Mouse (Mus musculus): ENCODE results near the gene Kcnh2. TPM values are rescaled to one million over a fixed set of nuclear protein-coding genes. Genes with fewer than 3 reads are reported as not detected.

Kcnh2 gene
- polyA plus RNA-seq, 1 experiment, result 3.1 TPM

- H3K36me3 ChIP-seq (ENCODE audit: control insufficient read depth, insufficient read depth, low read length), result no peaks in the 10 kb centered on the region
- WGBS, result 77% methylated on average over 10 of the region's 10 CpGs
- peak overlapping the region; percentile 54 for H3K4me3 ChIP-seq (ENCODE audit: insufficient read depth, low read depth, low read length)
- no peak for DNase-seq
- H3K4me1 ChIP-seq (ENCODE audit: control insufficient read depth, insufficient read depth, low read length), result no peaks in the 10 kb centered on the region
- TF ChIP-seq POLR2A (IDR thresholded peaks at IDR 0.05; ENCODE audit: low read depth, low read length) (no peak), CTCF (conservative IDR thresholded peaks at IDR 0.05; ENCODE audit: insufficient read depth, insufficient read length, low read depth, low read length) (no peak)
- H3K27me3 ChIP-seq (replicated peaks; ENCODE audit: control insufficient read depth, insufficient read depth, low read length), result no peaks in the 10 kb centered on the region
- H3K27ac ChIP-seq (ENCODE audit: insufficient read depth, low read depth, low read length), result peak overlapping the region; percentile 68
Measured at GRCm38 (mm10) chr5:24364963-24365362, 13.6 kb upstream of the Kcnh2 start.

- Histone ChIP-seq H3K27me3 (replicated peaks; ENCODE audit: control insufficient read depth, insufficient read depth, low read length) (no peaks in the 10 kb centered on the region), H3K36me3 (ENCODE audit: control insufficient read depth, insufficient read depth, low read length) (no peaks in the 10 kb centered on the region), H3K4me1 (ENCODE audit: control insufficient read depth, insufficient read depth, low read length) (no peaks in the 10 kb centered on the region), H3K27ac (ENCODE audit: insufficient read depth, low read depth, low read length) (peak within 1 kb of the TSS; percentile 68), H3K4me3 (ENCODE audit: insufficient read depth, low read depth, low read length) (peak within 1 kb of the TSS; percentile 54)
- WGBS, result 60% methylated on average over 12 of the region's 12 CpGs
- no peak for TF ChIP-seq CTCF (conservative IDR thresholded peaks at IDR 0.05; ENCODE audit: insufficient read depth, insufficient read length, low read depth, low read length)
- no peak for TF ChIP-seq POLR2A (IDR thresholded peaks at IDR 0.05; ENCODE audit: low read depth, low read length)
- peak; percentile 75 for DNase-seq
Measured at GRCm38 (mm10) chr5:24364508-24364907, 13.1 kb upstream of the Kcnh2 start, which contains the start of gene Nos3. TSS of gene Nos3 (plus strand) at chr5:24364810.

- DNase-seq, result no peak
- no peak for TF ChIP-seq POLR2A (IDR thresholded peaks at IDR 0.05; ENCODE audit: low read depth, low read length)
- no peak for TF ChIP-seq CTCF (conservative IDR thresholded peaks at IDR 0.05; ENCODE audit: insufficient read depth, insufficient read length, low read depth, low read length)
- H3K36me3 ChIP-seq (ENCODE audit: control insufficient read depth, insufficient read depth, low read length), result no peaks in the 10 kb centered on the region
- no peaks in the 10 kb centered on the region for H3K4me1 ChIP-seq (ENCODE audit: control insufficient read depth, insufficient read depth, low read length)
- H3K27me3 ChIP-seq (replicated peaks; ENCODE audit: control insufficient read depth, insufficient read depth, low read length), result no peaks in the 10 kb centered on the region
- H3K27ac ChIP-seq (ENCODE audit: insufficient read depth, low read depth, low read length), result peak overlapping the region; percentile 5; the same call in 1 of the 2 replicates
- H3K4me3 ChIP-seq (ENCODE audit: insufficient read depth, low read depth, low read length), result no peak overlapping the region
- WGBS, result 54% methylated on average over 3 of the region's 3 CpGs
Measured at GRCm38 (mm10) chr5:24364061-24364460, 12.7 kb upstream of the Kcnh2 start.

GRCm38 (mm10) chr5:24363467-24363866, 12.1 kb upstream of the Kcnh2 start:
- DNase-seq, result no peak
- H3K36me3 ChIP-seq (ENCODE audit: control insufficient read depth, insufficient read depth, low read length), result no peaks in the 10 kb centered on the region
- no peaks in the 10 kb centered on the region for H3K27me3 ChIP-seq (replicated peaks; ENCODE audit: control insufficient read depth, insufficient read depth, low read length)
- no peaks in the 10 kb centered on the region for H3K4me1 ChIP-seq (ENCODE audit: control insufficient read depth, insufficient read depth, low read length)
- TF ChIP-seq CTCF (conservative IDR thresholded peaks at IDR 0.05; ENCODE audit: insufficient read depth, insufficient read length, low read depth, low read length) (no peak), POLR2A (IDR thresholded peaks at IDR 0.05; ENCODE audit: low read depth, low read length) (no peak)
- no peak overlapping the region for H3K4me3 ChIP-seq (ENCODE audit: insufficient read depth, low read depth, low read length)
- H3K27ac ChIP-seq (ENCODE audit: insufficient read depth, low read depth, low read length), result no peak overlapping the region
- 55% methylated on average over 2 of the region's 2 CpGs for WGBS

GRCm38 (mm10) chr5:24360792-24361454, 9.5 kb upstream of the Kcnh2 start:
- no peaks in the 10 kb centered on the region for H3K36me3 ChIP-seq (ENCODE audit: control insufficient read depth, insufficient read depth, low read length)
- H3K4me3 ChIP-seq (ENCODE audit: insufficient read depth, low read depth, low read length), result no peak overlapping the region
- WGBS, result 2% methylated on average over 7 of the region's 7 CpGs
- no peaks in the 10 kb centered on the region for H3K4me1 ChIP-seq (ENCODE audit: control insufficient read depth, insufficient read depth, low read length)
- TF ChIP-seq CTCF (conservative IDR thresholded peaks at IDR 0.05; ENCODE audit: insufficient read depth, insufficient read length, low read depth, low read length) (peak; percentile 97), POLR2A (IDR thresholded peaks at IDR 0.05; ENCODE audit: low read depth, low read length) (no peak)
- no peak overlapping the region for H3K27ac ChIP-seq (ENCODE audit: insufficient read depth, low read depth, low read length)
- no peaks in the 10 kb centered on the region for H3K27me3 ChIP-seq (replicated peaks; ENCODE audit: control insufficient read depth, insufficient read depth, low read length)
- peak; percentile 87 for DNase-seq

GRCm38 (mm10) chr5:24357461-24357860, 6.1 kb upstream of the Kcnh2 start:
- Histone ChIP-seq H3K4me1 (ENCODE audit: control insufficient read depth, insufficient read depth, low read length) (no peaks in the 10 kb centered on the region), H3K36me3 (ENCODE audit: control insufficient read depth, insufficient read depth, low read length) (no peaks in the 10 kb centered on the region), H3K27ac (ENCODE audit: insufficient read depth, low read depth, low read length) (no peak overlapping the region), H3K4me3 (ENCODE audit: insufficient read depth, low read depth, low read length) (no peak overlapping the region), H3K27me3 (replicated peaks; ENCODE audit: control insufficient read depth, insufficient read depth, low read length) (no peaks in the 10 kb centered on the region)
- TF ChIP-seq CTCF (conservative IDR thresholded peaks at IDR 0.05; ENCODE audit: insufficient read depth, insufficient read length, low read depth, low read length) (peak; percentile 57; the same call in 1 of the 2 replicates), POLR2A (IDR thresholded peaks at IDR 0.05; ENCODE audit: low read depth, low read length) (no peak)
- WGBS, result 4% methylated on average over 7 of the region's 7 CpGs
- DNase-seq, result peak; percentile 77

GRCm38 (mm10) chr5:24356764-24357163, 5.4 kb upstream of the Kcnh2 start:
- H3K27ac ChIP-seq (ENCODE audit: insufficient read depth, low read depth, low read length), result no peak overlapping the region
- H3K4me1 ChIP-seq (ENCODE audit: control insufficient read depth, insufficient read depth, low read length), result 0 out of 2 replicates have a peak, but pooled peaks cover 3% of the 10 kb centered on the region
- 45% methylated on average over 4 of the region's 4 CpGs for WGBS

More at GRCm38 (mm10) chr5:24356764-24357163, 5.4 kb upstream of the Kcnh2 start:
- TF ChIP-seq CTCF (conservative IDR thresholded peaks at IDR 0.05; ENCODE audit: insufficient read depth, insufficient read length, low read depth, low read length) (no peak), POLR2A (IDR thresholded peaks at IDR 0.05; ENCODE audit: low read depth, low read length) (no peak)
- no peaks in the 10 kb centered on the region for H3K36me3 ChIP-seq (ENCODE audit: control insufficient read depth, insufficient read depth, low read length)
- no peaks in the 10 kb centered on the region for H3K27me3 ChIP-seq (replicated peaks; ENCODE audit: control insufficient read depth, insufficient read depth, low read length)
- DNase-seq, result no peak
- H3K4me3 ChIP-seq (ENCODE audit: insufficient read depth, low read depth, low read length), result no peak overlapping the region

All from kidney, adult 2 months (tissue).